10 mouse cellular contexts compared by ENCODE assay signal in the genomic region with DNA sequence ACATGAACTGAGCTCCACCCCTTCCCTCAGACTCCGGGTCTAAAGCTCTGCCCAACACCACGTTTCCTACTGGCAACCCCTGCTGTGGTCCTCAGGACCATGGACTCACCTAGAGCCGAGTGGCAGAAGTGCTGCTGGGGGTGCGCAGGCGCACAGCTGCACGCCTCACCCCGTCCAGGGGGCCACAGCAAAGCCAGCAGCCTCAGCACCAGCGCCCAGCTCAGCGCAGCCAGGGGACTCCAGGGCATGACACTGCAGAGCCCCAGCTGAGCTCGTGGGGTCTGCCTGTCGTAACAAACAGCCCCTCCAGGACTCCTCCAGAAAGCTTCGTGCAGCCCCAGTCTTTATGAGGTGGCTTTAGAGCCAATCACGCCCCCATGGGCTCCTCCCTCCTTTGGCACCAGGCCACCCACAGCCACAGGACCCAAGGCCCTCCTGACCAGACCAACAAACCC. TPM values are rescaled to one million over a fixed set of nuclear protein-coding genes. Genes with fewer than 3 reads are reported as not detected.
DNase-seq lines count a peak whose midpoint lies in the region; ATAC-seq and TF ChIP-seq lines count a peak whose summit lies in the region.
"Had no signal": no experiment of that assay in that cellular context is flagged by ENCODE, and none has a peak within 500 bp of the region (broad histone marks: within the 10 kb centered on the region; RNA-seq: fewer than 3 reads in every experiment).

No protein-coding gene starts in this region.

- no peak; the same call in 1 of the 2 replicates for ATAC-seq in kidney, postnatal 0 days (replicated peaks; ENCODE audit: low FRiP score, low read depth)
- peak; percentile 34 for ATAC-seq in forebrain, postnatal 0 days
- ATAC-seq in hindbrain, embryonic 14.5 days (ENCODE audit: low FRiP score), result peak; percentile 70; the same call in 1 of the 2 replicates
- no peak; the same call in 1 of the 2 replicates for ATAC-seq in granulocyte monocyte progenitor cell, adult 5-6 weeks (replicated peaks; ENCODE audit: poor library complexity, severe bottlenecking)

- no peak overlapping the region for H3K27ac ChIP-seq in kidney, postnatal 0 days
- H3K27ac ChIP-seq in forebrain, postnatal 0 days (ENCODE audit: low read depth, low read length), result peak overlapping the region; percentile 50
- H3K27ac ChIP-seq in hindbrain, embryonic 14.5 days, result peak overlapping the region; percentile 9
- peak overlapping the region; percentile 18; the same call in 1 of the 2 replicates for H3K27ac ChIP-seq in midbrain, embryonic 10.5 days (replicated peaks)

- H3K27me3 ChIP-seq in kidney, postnatal 0 days (ENCODE audit: insufficient read depth, low read length), result no peaks in the 10 kb centered on the region
- H3K27me3 ChIP-seq in forebrain, postnatal 0 days (ENCODE audit: insufficient read depth, low read length), result no peaks in the 10 kb centered on the region
- H3K27me3 ChIP-seq in hindbrain, embryonic 14.5 days (ENCODE audit: control insufficient read depth, insufficient read depth, low read length), result no peaks in the 10 kb centered on the region
- H3K27me3 ChIP-seq in midbrain, embryonic 10.5 days (ENCODE audit: low read depth, poor library complexity, severe bottlenecking), result peaks cover 28% of the 10 kb centered on the region

- H3K4me1 ChIP-seq in kidney, postnatal 0 days (replicated peaks; ENCODE audit: insufficient read depth, low read length), result peaks cover 5% of the 10 kb centered on the region; the same call in 1 of the 2 replicates
- no peaks in the 10 kb centered on the region for H3K4me1 ChIP-seq in forebrain, postnatal 0 days (ENCODE audit: insufficient read depth)
- no peaks in the 10 kb centered on the region for H3K4me1 ChIP-seq in hindbrain, embryonic 14.5 days (replicated peaks; ENCODE audit: control insufficient read depth, insufficient read depth, low read length)
- peaks cover 35% of the 10 kb centered on the region for H3K4me1 ChIP-seq in midbrain, embryonic 10.5 days

- WGBS in kidney, postnatal 0 days, result 6% methylated on average over 13 of the region's 13 CpGs
- 9% methylated on average over 13 of the region's 13 CpGs for WGBS in forebrain, postnatal 0 days
- 4% methylated on average over 13 of the region's 13 CpGs for WGBS in hindbrain, embryonic 14.5 days
- WGBS in midbrain, embryonic 10.5 days, result 3% methylated on average over 13 of the region's 13 CpGs

- TF ChIP-seq CTCF in kidney, postnatal 0 days (IDR thresholded peaks at IDR 0.05; ENCODE audit: low read depth), result no peak
- no peak for TF ChIP-seq CTCF in forebrain, postnatal 0 days (IDR thresholded peaks at IDR 0.05; ENCODE audit: low read depth)

- H3K4me2 ChIP-seq in kidney, postnatal 0 days (ENCODE audit: low read length), result peak overlapping the region; percentile 44
- H3K4me2 ChIP-seq in forebrain, postnatal 0 days (ENCODE audit: low read depth), result peak overlapping the region; percentile 19; the same call in 1 of the 2 replicates
- peak overlapping the region; percentile 32 for H3K4me2 ChIP-seq in hindbrain, embryonic 14.5 days (replicated peaks)

- no peak for DNase-seq in kidney, postnatal 0 days (ENCODE audit: low spot score)
- no peak for DNase-seq in kidney, adult 18-20 months
- DNase-seq in adrenal gland, postnatal 25 days, result peak; percentile 45
- DNase-seq in forebrain, postnatal 0 days, result no peak
- DNase-seq in hindbrain, embryonic 14.5 days (ENCODE audit: low spot score), result peak; percentile 29
- peak; percentile 24 for DNase-seq in midbrain, embryonic 10.5 days (ENCODE audit: low spot score)
- DNase-seq in left cerebral cortex, adult 18-20 months (ENCODE audit: low spot score in 2 of 2), result no peak

- H3K4me3 ChIP-seq in kidney, postnatal 0 days (replicated peaks; ENCODE audit: low read depth, low read length), result no peak overlapping the region; the same call in 1 of the 2 replicates
- H3K4me3 ChIP-seq in forebrain, postnatal 0 days (ENCODE audit: low read depth, low read length), result no peak overlapping the region
- peak overlapping the region; percentile 6; the same call in 1 of the 2 replicates for H3K4me3 ChIP-seq in hindbrain, embryonic 14.5 days (replicated peaks; ENCODE audit: low read length)
- peak overlapping the region; percentile 26 for H3K4me3 ChIP-seq in midbrain, embryonic 10.5 days
- H3K4me3 ChIP-seq: erythroblast, embryonic 14.5 days had no signal

- H3K9me3 ChIP-seq in kidney, postnatal 0 days (replicated peaks; ENCODE audit: low read length), result no peaks in the 10 kb centered on the region
- no peaks in the 10 kb centered on the region for H3K9me3 ChIP-seq in forebrain, postnatal 0 days (ENCODE audit: low read length)
- H3K9me3 ChIP-seq in hindbrain, embryonic 14.5 days (ENCODE audit: control insufficient read depth, low read length), result no peaks in the 10 kb centered on the region
- no peaks in the 10 kb centered on the region for H3K9me3 ChIP-seq in midbrain, embryonic 10.5 days (replicated peaks)

- H3K36me3 ChIP-seq in kidney, postnatal 0 days (ENCODE audit: insufficient read depth, low read length), result no peaks in the 10 kb centered on the region
- H3K36me3 ChIP-seq in forebrain, postnatal 0 days (ENCODE audit: insufficient read depth), result no peaks in the 10 kb centered on the region; the same call in 1 of the 2 replicates
- H3K36me3 ChIP-seq in hindbrain, embryonic 14.5 days (replicated peaks; ENCODE audit: control insufficient read depth, insufficient read depth), result peaks cover 4% of the 10 kb centered on the region; the same call in 1 of the 2 replicates
- no peaks in the 10 kb centered on the region for H3K36me3 ChIP-seq in midbrain, embryonic 10.5 days

- H3K9ac ChIP-seq in kidney, postnatal 0 days (ENCODE audit: low read depth, low read length), result no peak overlapping the region
- H3K9ac ChIP-seq in forebrain, postnatal 0 days, result no peak overlapping the region
- no peak overlapping the region for H3K9ac ChIP-seq in hindbrain, embryonic 14.5 days

RNA-seq across cellular contexts. Expression of a gene that starts 0.4 kb away (rescaled TPM):
- polyA plus RNA-seq in kidney, postnatal 0 days (2015; fragmentation: Nextera tagmentation; extraction: Ambion mirVana), result 0.15 and 0.36 TPM in 2 replicates
- 3.3 and 3.4 TPM in 2 replicates for total RNA-seq in adrenal gland, postnatal 25 days (2021)
- 9.6 and 10.0 TPM in 2 replicates for total RNA-seq in forebrain, postnatal 0 days (2014; rRNA removed)
- 7.9 and 12.7 TPM in 2 replicates for polyA plus RNA-seq in forebrain, postnatal 0 days (2015; fragmentation: Nextera tagmentation; extraction: Ambion mirVana)
- polyA plus RNA-seq in hindbrain, embryonic 14.5 days (2014; fragmentation: Nextera tagmentation; extraction: Ambion mirVana), result 19.6 and 24.9 TPM in 2 replicates
- 0.06 and 0.12 TPM in 2 replicates for polyA plus RNA-seq in midbrain, embryonic 10.5 days (2016; fragmentation: Nextera tagmentation; extraction: Ambion mirVana)
- not detected in 2 replicates for total RNA-seq in granulocyte monocyte progenitor cell, adult 5-6 weeks (2014; fragmentation: Nextera tagmentation)
- not detected in 2 replicates for total RNA-seq in granulocyte monocyte progenitor cell, adult 5-6 weeks (2017)
- 10 to 100 TPM; 16.8 to 20.1 TPM for total RNA-seq in left cerebral cortex, adult 18-20 months (2021)
- polyA plus RNA-seq: erythroblast, embryonic 14.5 days had no signal

RNA-seq across cellular contexts. Expression of a gene that starts 24.4 kb away (rescaled TPM):
- polyA plus RNA-seq in kidney, postnatal 0 days (2015; fragmentation: Nextera tagmentation; extraction: Ambion mirVana), result not detected in 2 replicates
- total RNA-seq in adrenal gland, postnatal 25 days (2021), result not detected in 2 replicates
- not detected in 2 replicates for total RNA-seq in forebrain, postnatal 0 days (2014; rRNA removed)
- not detected in 2 replicates for polyA plus RNA-seq in forebrain, postnatal 0 days (2015; fragmentation: Nextera tagmentation; extraction: Ambion mirVana)
- polyA plus RNA-seq in hindbrain, embryonic 14.5 days (2014; fragmentation: Nextera tagmentation; extraction: Ambion mirVana), result not detected in 2 replicates
- not detected in 2 replicates for polyA plus RNA-seq in midbrain, embryonic 10.5 days (2016; fragmentation: Nextera tagmentation; extraction: Ambion mirVana)
- not detected in 2 replicates for total RNA-seq in granulocyte monocyte progenitor cell, adult 5-6 weeks (2014; fragmentation: Nextera tagmentation)
- total RNA-seq in granulocyte monocyte progenitor cell, adult 5-6 weeks (2017), result not detected in 2 replicates
- total RNA-seq in left cerebral cortex, adult 18-20 months (2021), result not detected
- total RNA-seq: ES-E14 had no signal
- polyA plus RNA-seq: erythroblast, embryonic 14.5 days had no signal

Comparison
In these comparisons a context has a peak if more than half of its experiments do, and no peak if none do; other contexts are left out.
1. ATAC-seq: peak in forebrain, postnatal 0 days (single experiment) and hindbrain, embryonic 14.5 days (single experiment); none in kidney, postnatal 0 days (single experiment) and granulocyte monocyte progenitor cell, adult 5-6 weeks (single experiment).
2. DNase-seq: peak in adrenal gland, postnatal 25 days (single experiment), hindbrain, embryonic 14.5 days (single experiment) and midbrain, embryonic 10.5 days (single experiment); none in kidney, postnatal 0 days (single experiment), kidney, adult 18-20 months (single experiment), forebrain, postnatal 0 days (single experiment) and left cerebral cortex, adult 18-20 months (0 of 2).
3. H3K4me3 ChIP-seq: peak in hindbrain, embryonic 14.5 days (single experiment) and midbrain, embryonic 10.5 days (single experiment); none in kidney, postnatal 0 days (single experiment) and forebrain, postnatal 0 days (single experiment).
4. Peak in every context shown above with its lines, with median percentiles within 50 percentile points of each other: H3K4me2 ChIP-seq.